Mouse (Mus musculus) liver, adult (tissue): ENCODE measurements at regions not wholly inside any gene's neighbourhood (a gene's known extent, or its start where the extent isn't known, plus 50 kb on each side); places are given as distances from the start of the nearest gene placed in this dataset.
A peak's percentile ranks its signal among the peaks of the same experiment; 100 is the strongest.

Source experiments
- GATA4 ChIP-seq: IDR thresholded peaks from 2 replicates; pipeline ENCODE4 v1.6.1; 2014; ENCODE audit warnings: mild to moderate bottlenecking, low read length; ENCODE audit not compliant: insufficient replicate concordance

DNA sequence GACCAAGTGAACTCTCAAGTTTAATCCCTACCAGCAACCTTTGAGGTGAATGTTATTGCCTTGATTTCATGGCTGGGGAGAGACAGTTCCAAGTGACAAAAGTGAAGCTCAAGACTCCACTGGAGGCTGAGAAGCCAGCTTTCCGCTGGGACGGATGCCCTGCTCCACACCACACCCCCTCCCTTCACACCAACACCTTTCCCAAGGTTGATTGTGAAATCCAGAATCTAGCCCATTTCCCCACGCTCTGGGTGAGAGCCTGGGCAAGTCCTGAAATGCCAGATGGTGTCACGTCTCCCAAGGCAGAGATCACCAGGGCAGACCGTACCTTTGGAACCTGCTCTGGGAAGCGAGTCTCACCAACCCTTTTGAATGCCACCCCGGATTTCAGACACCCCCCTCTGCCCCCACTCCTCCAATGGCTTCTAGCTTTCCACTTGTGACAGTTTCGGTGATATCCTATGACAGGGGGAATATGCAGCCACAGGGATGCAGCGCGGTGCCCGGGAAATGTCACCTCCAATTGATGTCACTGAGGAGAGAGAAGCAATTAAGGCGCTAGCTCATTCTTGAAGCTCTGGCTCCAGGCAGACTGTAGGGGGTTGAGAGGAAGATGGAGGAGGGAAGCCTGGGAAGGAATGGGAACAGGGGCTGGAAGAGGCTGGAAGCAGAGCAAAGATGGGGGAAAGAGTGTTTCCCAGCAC, 379.0 kb downstream of the Med13l start:
- no peak for TF ChIP-seq GATA4

DNA sequence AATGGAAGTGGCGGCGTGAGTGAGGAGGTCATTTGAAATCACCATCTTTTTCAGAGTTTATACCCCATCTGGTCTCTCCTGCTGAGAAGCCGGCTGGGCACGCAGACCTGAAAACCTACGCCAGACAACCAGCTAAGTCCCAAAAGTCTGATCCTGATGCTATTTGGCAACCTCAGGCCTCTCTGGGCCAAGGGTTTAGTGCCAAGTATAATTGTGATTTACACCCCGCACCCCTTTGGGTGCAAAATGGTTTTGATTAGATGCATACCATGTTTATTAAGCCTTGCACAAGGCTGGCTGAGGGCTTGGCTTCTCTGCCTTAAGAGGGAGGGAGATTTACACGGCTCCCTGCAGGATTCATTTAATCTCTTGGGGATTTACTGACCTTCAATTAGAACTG, 383.8 kb downstream of the Med13l start:
- TF ChIP-seq GATA4: no peak

DNA sequence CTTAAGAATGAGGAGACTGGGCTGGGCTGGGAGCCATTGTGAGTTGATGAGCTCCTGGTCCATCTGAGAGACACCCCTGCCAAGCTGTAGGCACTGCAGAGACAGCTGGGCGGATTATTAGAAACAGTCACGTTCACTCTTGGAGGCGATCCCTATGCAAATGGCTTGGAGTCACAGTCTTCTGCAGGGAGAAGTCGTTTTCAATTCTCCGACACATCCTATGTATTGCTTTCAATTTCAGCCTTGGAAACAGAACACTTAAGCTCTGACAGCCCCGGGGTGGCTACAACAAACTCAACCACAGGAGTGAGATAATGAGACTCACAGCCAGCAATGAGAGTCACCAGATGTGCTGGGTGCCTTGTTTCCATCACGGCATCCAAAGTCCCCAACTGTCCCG, 385.6 kb downstream of the Med13l start:
- TF ChIP-seq GATA4: no peak

DNA sequence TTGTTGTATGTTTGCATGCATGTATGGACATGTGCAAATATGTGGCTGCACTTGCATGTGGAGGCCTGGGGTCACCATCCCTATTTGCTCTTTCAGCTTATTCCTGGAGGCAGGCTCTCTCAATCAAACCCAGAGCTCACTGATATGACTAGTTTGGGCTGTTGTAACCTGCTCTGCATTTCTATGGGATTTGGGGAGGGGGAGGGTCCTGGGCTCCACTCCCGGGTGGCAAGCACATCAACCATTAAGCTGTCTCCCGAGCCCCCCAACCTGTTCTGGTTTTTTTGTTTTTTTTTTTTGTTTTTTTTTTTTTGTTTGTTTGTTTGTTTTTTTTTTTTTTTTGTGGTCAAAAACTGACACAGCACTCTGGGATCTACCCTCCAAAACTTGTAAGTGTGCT, 386.5 kb downstream of the Med13l start:
- no peak for TF ChIP-seq GATA4

DNA sequence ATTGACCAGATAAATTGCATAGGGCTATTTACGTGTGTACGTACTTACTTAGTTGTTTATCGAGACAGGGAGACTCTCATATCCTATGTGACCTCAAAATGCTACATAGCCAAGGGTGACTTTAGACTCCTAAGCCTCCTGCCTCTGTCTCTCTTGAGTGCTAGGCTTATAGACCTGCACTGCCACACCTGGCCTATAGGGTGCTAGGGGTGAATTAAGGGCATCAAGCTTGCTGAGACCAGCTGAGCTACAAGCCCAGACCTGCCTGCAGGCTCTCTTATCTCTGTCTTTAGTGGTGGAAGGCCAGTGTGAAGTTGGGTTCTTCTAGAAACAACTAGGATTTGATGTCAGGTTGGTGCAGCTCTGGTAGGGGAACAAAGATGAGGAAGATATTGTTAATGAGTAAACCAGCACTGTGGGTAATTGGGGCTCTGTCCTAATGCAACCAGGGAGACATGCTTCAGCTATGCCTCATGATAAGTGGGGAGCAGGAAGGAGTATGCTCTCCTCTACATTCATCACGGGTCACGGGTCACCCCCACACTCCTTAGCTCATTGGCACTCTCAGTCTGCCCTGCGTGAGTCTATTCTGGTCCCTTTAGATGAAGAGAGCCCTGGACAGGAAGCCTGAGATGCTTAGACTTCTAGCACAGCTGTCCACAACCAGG, 387.8 kb downstream of the Med13l start:
- no peak for TF ChIP-seq GATA4

DNA sequence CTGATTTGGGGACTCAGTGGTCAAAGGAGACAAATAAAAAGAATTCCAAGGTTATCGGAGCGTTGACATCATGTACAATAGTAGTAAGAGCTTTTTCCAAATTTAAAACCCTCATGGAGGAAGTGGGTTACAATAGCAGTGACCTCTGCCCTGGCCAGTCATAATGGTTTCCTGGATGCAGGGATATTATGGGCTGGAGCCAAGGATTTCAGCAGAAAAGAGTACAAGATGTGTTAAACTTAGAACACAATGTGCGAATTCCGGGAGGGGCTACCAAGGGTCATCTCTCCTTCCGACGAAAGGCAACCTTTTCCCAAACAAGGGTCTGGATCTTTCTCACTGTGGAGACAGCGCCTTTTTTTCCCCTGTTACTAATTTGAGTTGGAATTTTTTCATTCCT, 390.6 kb downstream of the Med13l start:
- TF ChIP-seq GATA4: no peak

DNA sequence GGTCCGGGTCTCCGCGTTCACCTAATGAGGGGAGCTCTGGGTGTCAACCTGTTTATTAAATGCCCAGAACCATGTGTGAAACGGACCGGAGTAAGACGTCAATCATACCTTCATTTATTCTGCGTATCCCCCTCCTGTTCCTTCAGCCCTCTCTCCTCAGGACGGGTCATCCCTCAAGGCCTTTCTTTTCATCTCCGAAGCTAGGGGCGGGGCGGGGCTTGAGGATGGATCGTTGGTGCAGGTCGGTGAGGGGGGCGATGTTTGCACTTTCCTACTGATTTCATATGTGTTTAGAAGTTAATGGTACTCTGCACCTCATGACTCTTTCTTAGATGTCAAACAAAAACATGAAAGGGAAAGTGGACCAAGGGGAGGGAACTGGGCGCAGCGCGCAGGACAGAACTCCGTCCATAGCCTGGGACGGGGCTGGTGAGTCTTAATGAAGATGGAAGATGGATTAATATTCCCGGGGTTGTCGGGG, 400.1 kb downstream of the Med13l start:
- TF ChIP-seq GATA4: no peak

DNA sequence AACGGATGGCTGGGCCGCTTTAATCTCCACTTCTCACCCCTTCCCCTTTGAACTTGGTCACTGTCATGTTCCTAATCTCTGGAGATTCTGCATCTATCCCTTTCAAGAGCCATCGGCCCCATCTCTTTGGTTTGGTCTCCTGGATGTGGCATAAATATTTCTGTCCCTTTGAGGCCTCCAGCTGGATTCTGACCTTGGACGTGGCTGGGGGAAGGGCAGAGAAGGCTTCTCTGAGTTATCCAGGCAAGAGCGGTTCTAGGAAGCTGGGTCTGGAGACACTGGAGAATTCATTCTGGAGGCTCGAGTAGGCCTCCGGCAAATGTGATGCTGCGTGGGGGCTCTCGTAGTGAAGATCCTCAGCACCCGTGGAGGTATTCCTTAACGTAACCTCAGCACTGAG, 400.6 kb downstream of the Med13l start:
- TF ChIP-seq GATA4: no peak

DNA sequence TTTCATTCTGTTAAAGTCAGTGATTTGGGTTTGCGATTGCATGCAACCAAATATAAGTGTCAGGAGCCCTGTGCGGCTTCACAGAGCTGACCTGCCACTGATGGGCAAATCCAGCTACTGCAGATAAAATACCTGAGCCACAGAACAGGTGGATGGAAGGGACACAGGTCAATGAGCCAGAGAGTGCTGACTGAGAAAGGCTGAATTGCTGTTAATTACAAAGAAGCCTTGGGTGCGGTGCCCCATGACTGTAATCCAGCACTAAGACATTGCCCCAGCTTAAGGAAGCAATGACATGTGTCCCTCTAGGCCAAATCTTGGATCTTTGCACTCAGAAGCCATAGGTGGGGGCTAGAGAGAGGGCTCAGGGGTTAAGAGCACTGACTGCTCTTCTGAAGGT, 401.7 kb downstream of the Med13l start:
- TF ChIP-seq GATA4: no peak

DNA sequence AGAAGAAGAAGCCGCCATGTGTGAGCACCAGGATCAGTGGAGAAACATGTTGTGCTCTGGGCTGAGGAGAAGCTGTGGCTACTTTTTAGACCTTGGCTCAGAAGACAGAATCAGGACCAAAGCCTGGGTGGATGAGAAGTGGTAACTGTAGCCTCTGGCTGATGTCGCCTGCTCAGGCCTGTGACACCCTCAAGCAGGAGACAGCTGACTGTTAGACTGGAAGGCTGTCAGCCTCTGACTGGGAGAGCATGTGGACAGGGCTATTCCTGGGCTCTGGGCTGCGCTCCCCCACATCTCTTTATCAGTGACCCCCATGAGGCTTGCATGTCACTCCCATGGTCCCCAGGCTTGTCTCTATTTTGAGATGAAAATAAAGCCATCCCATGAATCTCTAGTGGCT, 402.5 kb downstream of the Med13l start:
- no peak for TF ChIP-seq GATA4

DNA sequence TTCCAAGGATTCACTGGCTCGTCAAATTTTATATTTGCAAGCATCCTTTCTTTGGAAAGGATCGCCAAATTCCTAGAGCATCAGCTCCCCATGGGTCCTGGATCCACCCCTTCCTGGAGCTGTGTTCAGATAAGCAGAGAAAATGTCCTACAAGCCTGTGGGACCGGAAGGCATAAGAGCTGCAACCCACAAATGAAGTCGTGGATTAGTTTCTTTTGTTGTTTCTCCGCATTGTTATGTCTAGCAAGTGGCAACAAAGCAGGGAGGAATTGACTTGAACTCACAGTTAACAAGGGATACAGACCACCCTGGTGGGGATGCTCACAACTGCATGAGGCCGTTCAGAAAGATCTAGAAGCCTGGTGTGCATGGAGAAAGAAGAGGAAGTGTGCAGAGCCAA, 406.4 kb downstream of the Med13l start:
- no peak for TF ChIP-seq GATA4

DNA sequence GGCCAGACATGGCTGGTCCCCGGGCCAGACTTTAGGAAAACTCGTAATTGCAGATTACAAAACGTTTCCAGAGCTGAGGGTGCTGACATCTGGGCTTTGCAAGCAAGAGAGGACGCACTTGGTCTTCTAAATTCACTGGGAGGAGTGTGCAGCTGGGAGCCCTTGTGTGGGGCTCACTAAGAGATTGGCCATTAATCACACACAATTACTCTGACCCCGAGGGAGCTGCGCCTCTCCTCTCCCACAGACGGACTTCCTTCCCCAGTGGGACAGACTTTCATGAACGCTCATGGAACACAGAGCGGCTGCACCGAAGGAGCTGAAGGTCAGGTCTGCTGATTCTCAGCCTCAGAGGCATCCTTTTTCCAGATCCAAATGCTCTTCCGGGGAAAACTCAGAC, 407.2 kb downstream of the Med13l start:
- TF ChIP-seq GATA4: no peak

DNA sequence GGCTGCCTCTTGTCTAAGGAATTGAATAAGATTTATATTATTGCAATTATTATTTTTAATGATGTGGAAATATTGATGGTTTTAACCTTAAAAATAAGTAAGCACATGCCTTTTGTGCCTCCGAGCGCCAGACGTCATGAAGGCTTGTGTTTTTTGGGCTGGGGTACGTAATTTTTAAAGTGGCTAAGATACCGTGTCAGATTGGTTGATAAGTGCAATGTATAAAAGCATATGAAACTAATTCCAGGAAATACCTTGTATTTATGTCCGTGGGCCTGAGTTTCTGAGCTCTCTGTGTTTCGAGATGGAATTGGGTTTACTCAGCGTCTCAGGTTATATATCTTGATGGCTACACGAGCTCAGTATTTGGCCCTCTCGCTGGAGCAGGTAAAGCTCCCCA, 414.7 kb downstream of the Med13l start:
- TF ChIP-seq GATA4: no peak

DNA sequence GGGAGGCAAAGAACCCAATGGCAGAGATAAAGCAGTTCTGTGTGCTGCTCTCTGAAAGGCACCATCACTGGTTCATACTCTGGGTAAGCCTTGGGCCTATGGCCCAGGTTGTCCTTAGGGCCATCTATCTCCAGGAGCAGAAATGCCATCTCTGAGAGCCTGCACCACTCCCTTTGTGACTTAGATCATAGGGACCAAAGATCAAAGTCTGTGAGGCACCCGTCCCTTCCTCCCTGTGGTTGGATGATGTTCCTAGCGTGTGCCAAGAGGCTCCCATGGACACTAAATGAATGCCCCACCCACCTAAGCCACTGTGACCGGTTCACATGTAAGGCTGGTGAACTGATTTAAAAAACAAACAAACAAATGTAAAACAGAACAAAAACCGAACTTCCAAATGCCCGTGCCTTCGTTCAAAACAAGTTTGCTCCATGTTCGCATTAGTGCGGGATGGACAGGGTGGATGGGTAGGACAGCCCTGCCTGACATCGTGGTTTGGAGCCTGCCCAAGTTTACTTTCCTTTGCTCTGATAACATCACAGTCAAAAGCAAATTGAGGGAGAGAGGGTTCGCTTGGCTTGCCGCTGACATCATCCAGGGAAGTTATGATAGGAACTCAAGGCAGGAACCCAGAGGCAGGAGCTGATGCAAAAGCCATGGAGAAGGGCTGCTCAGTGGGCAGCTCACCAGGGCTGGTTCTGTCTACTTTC, 418.6 kb downstream of the Med13l start:
- TF ChIP-seq GATA4: no peak

DNA sequence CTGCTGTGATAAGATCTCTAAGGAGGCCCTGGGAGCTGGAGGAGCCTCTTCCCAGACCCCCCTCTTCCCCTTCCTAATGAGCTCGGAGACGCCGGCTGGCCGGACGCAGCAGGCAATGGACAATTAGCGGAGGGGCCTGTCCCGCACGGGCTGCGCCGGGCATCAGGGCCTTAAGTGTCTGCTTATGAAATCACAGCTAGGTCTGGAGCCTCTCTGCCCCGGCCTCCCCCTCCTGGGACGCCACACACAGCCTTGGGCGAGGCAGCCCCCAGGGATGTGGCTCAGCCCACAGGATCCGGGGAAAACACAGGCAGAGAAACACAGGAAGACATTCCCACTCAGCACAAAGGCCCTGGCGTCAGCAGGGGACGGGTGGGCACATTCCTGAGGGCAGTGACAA, 420.6 kb downstream of the Med13l start:
- TF ChIP-seq GATA4: no peak

DNA sequence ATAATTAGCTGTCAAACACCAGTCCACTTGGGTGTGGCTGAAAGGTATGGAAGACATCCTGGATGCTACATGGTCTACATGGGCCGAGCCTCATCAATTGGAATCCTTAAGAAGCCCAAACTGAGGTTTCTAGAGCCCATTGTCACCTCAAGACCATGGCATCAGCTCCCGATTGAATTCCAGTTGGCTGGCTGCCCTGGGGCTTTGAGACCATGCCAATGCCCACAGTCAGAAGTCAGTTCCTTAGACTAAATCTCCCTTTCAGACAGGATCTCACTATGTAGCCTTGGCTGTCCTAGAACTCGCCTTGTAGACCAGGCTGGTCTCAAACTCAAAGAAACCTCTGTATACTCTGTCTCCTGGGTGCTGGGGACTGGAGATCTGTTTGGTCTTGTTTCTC, 423.8 kb downstream of the Med13l start:
- TF ChIP-seq GATA4: no peak

DNA sequence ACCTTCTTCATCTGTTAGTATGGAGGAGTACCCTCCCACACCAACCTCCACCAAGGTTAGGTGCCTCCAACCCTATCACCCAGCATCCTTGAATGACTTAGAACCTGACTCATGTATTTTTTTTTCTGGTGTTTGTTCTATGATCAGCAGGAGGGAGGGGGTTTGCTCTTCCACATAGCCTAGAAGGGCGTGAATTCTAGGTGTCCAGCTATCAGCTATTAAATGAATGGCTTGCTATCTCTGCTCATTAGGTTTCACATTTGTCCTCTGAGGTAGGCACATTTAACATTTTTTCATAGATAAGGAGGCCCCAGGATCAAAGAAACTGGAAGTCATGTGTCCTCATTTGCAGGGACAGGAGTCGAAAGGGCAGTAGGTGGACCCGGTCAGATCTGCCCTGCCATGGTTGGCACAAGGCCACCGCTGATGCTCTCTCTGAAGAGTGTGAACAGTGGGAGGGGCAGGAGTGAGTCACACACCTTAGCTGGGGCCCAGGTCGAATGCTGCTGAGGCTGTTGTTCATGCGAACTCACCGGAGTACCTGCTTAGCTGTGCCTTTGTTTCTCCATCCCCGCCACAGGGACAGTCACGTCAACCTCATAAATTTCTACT, 424.4 kb downstream of the Med13l start:
- TF ChIP-seq GATA4: peak; percentile 30; the same call in 1 of the 2 replicates
